Mouse (Mus musculus) MEL (cell line): Measurements from ENCODE around the gene Ccm2.

ENCODE experiments used
- CTCF ChIP-seq, 3 experiments: IDR thresholded peaks in 2 of 3; conservative IDR thresholded peaks in 1 of 3; 2 replicates each; pipeline ENCODE4 v1.5.1; 2011 to 2012; ENCODE audit warnings: low read length in 3 of 3, low read depth in 2 of 3, mild to moderate bottlenecking in 2 of 3, improper control_type of control experiment in 1 of 3, inconsistent platforms in 1 of 3, mixed read lengths in 1 of 3, moderate library complexity in 1 of 3; ENCODE audit not compliant: control insufficient read depth in 1 of 3, insufficient read depth in 1 of 3, poor library complexity in 1 of 3, severe bottlenecking in 1 of 3
- ETS1 ChIP-seq: IDR thresholded peaks from 2 replicates; pipeline ENCODE4 v1.6.1; 2012; ENCODE audit warnings: low read depth, mild to moderate bottlenecking, inconsistent platforms, low read length, improper control_type of control experiment, moderate library complexity
- HCFC1 ChIP-seq: IDR thresholded peaks from 2 replicates; pipeline ENCODE4 v1.6.1; 2012; ENCODE audit warnings: low read depth, mild to moderate bottlenecking, inconsistent platforms, low read length, improper control_type of control experiment, moderate library complexity
- MYB ChIP-seq: IDR thresholded peaks from 2 replicates; pipeline ENCODE4 v1.6.1; 2011; ENCODE audit warnings: mild to moderate bottlenecking, low read depth, low read length, improper control_type of control experiment
- POLR2A ChIP-seq, 2 experiments: IDR thresholded peaks; 2 replicates each; pipeline ENCODE4 v1.6.1; 2011 to 2012; ENCODE audit warnings: low read length in 2 of 2, mild to moderate bottlenecking in 2 of 2, control low read depth in 1 of 2, improper control_type of control experiment in 1 of 2, low read depth in 1 of 2, moderate library complexity in 1 of 2; ENCODE audit not compliant: control insufficient read depth in 1 of 2, insufficient read depth in 1 of 2, poor library complexity in 1 of 2
- SIN3A ChIP-seq: IDR thresholded peaks from 2 replicates; pipeline ENCODE4 v1.6.1; 2012; ENCODE audit warnings: low read length, improper control_type of control experiment, inconsistent platforms
- TCF12 ChIP-seq: IDR thresholded peaks from 2 replicates; pipeline ENCODE4 v1.6.1; 2014; ENCODE audit warnings: low read depth, mild to moderate bottlenecking, inconsistent platforms, low read length, improper control_type of control experiment, moderate library complexity

DNA sequence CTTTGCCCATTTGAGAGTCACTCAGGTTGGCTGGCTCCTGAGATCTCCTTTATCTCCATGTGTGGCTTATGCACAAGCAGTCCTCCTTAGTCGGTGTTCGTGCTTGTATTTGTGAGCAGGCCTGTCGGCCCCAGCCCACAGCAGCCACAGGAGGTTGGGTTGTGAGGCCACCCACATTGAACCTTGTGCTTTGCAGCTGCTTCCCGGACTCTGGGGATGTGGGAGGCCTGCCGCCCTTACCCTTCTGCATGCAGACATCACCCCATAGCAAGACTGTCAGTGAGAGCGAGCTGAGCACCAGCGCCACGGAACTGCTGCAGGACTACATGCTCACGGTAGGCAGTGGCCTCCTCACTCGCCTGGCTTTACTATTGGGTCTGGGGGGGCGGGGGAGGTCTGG lies 46.7 kb downstream of the Ccm2 start:
- TF ChIP-seq POLR2A (IDR thresholded peaks at IDR 0.05; ENCODE audit: control insufficient read depth in 1 of 2, insufficient read depth in 1 of 2, low read depth in 1 of 2, low read length in 2 of 2, poor library complexity in 1 of 2) (no peak), MYB (no peak), SIN3A (no peak), CTCF (IDR thresholded peaks at IDR 0.05 in 2 of 3, conservative IDR thresholded peaks at IDR 0.05 in 1 of 3; ENCODE audit: control insufficient read depth in 1 of 3, insufficient read depth in 1 of 3, low read depth in 2 of 3, low read length in 3 of 3, poor library complexity in 1 of 3, severe bottlenecking in 1 of 3) (no peak), HCFC1 (no peak), ETS1 (no peak), TCF12 (no peak)
